Mouse (Mus musculus) ovary, adult 18-20 months (tissue): ENCODE results near the gene Slc22a18.
"Not testable (repeated sequence)": the region's sequence is repeated elsewhere in the genome, so short reads cannot be mapped to it uniquely, and the experiment has no call there.

Experiments used
- DNase-seq: peaks from one replicate; pipeline ENCODE4 v3.0.0; 2022; ENCODE audit warnings: low spot score, mixed read lengths

Slc22a18 gene

GRCm38 (mm10) chr7:143503926-143504325 is 30.4 kb downstream of the Slc22a18 start:
- DNase-seq = no peak

DNA sequence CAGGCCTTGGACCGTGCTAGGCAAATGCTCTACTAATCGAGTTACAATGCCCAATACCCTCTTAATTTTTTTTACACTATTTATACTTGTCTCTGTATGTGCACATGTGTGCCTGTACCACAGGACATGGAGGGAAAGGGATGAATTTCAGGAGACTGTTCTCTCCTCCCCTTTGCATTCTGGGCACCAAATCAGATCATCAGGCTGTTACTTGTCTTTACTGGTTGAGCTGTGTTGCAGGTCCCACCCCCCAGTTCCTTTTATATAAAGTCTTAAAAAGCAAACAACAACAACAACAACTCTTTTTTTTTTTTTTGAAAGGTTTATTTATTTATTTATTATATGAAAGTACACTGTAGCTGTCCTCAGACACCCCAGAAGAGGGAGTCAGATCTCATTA is 31.9 kb downstream of the Slc22a18 start:
- no peak for DNase-seq

- peak; percentile 25 for DNase-seq
Measured at GRCm38 (mm10) chr7:143505823-143506222, 32.3 kb downstream of the Slc22a18 start.

DNA sequence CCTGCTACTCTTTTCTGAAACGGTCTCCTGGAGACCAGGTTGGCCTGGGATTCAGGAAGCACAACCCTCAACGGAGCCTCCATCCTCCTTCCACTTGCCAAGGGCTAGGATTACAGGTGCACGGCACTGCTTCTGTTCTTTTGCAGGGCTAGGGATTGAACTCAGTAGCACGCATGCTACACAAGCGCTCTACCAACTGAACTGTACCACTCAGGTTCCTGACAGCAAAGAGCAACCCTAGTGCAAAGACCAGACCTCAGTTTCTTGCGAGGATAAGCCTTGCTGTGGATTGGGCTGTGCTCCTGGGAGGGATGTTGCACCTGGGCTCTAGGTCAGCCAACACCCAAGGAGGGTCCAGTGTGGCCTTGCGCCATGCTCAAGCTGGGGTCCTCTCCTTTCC is 32.7 kb downstream of the Slc22a18 start:
- no peak for DNase-seq

DNA sequence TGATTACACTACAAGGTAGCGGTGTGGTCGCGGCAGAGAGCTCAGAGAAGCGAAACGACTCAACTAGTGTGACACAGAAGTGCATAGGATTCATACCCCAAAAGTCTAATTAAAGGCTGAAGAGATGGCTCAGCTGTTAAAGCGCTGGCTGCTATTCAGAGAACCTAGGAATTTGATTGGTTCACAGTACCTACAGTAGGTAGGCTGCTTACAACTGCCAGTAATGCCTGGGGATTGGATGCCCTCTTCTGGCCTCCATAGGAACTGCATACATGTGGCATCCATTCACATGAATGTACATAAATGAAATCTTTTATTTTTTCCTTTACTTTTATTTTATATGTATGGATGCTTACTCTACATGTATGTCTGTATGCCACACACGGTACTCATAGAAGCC is 33.1 kb downstream of the Slc22a18 start:
- DNase-seq = no peak

DNA sequence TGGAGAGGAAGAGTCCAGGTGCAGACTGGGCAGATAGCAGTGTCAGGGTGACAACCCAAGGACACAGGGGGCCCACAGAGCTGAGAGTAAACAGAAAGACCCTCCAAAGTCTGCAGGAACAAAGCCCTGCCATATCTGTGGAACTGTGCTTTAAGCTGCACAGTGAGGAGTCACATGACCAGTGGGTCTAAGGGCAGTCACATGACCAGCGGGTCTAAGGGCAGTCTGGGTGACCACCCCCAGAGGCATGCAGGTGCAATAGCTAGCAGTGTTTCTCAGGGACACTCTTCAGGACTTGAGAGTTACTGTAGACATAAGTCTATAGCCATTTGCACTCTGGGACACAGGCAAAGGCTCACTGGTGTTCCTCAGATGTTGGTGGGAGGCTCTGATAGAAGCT is 36.0 kb downstream of the Slc22a18 start:
- no peak for DNase-seq

DNA sequence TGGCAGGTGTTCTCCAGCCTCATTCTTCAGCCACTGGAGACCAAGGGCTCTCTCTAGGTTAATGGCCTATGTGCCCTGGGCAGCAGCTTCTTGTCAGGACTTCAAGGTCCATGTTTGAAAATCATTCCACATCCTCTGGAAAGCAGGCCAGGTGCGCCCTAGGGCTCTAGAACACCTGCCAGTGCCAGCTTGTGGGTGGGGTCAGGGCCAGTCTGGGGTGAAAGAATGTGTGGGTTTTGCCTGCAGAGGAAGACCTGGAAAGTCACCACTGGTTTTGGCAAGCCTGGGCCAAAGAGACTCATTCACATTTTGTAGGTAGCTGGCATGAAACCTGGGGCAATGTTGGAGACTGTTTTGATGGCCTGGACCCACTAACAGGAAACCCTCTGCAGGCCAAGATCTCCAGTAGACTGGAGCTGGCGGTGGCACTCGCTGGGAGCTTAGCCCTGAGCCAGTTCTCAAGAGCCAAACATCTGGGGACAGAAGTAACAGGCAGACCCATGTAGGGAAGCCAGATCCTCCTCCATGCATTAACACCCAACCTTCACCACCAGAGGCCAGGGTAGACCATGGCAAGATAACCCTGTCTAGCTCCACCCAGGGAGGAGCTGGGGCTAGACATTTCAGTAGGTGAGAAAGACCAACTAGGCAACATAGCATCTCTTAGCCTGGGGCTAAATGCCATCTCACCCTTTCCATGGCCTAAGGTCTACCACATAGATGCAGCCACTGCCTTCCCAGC is 37.2 kb downstream of the Slc22a18 start:
- no peak for DNase-seq

GRCm38 (mm10) chr7:143511335-143511712 is 37.8 kb downstream of the Slc22a18 start:
- no peak for DNase-seq

DNA sequence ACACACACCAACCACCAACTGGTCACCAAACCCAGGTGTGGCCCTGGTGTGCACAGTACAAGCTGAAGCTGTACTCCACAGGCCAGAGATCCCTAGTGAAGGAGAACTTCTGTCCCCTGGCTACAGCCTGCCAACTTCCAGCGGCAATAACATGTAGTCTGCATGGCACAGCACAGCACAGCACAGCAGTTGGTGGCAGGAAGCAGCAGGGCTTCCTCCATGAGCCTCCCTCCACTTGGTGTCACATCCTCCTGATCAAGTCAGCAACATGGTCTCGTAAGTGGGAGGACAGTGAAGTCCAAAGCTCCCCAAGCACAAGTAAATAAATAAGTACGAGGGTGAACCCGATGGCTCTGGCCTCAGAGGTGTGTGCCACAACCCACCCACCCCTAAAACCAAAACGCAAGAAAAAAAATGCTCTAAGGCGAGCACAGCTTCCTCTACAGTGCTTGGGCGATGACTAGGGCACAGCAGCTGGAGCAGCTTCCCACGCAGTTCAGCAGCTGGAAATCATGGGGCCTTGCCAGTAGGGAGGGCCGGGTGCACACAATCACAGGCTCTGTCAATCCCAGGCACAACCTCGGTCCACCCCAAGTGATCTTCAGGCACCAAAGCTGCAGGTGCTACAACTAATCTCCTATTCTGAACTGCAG is 40.4 kb downstream of the Slc22a18 start:
- DNase-seq = no peak

GRCm38 (mm10) chr7:143514416-143514768 is 40.9 kb downstream of the Slc22a18 start:
- no peak for DNase-seq

DNA sequence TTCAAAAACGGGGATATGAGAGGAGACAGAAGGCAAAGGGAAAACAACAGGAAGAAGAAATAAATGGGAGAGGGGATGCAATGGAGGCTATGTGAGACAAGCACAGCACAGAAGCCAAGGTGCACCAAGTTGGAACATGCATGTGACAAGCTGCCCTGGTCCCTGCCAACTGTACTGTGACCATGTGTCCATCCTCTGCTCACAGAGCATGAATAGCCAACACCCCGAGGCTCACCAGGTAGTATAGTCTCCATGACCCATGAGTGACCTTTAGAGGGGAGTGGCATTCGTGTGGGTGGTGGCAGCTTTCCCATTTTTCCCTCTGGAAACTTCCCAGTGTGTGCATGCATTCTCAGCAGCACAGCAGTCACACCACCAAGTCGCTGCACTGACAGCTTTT is 45.8 kb downstream of the Slc22a18 start:
- no peak for DNase-seq

DNA sequence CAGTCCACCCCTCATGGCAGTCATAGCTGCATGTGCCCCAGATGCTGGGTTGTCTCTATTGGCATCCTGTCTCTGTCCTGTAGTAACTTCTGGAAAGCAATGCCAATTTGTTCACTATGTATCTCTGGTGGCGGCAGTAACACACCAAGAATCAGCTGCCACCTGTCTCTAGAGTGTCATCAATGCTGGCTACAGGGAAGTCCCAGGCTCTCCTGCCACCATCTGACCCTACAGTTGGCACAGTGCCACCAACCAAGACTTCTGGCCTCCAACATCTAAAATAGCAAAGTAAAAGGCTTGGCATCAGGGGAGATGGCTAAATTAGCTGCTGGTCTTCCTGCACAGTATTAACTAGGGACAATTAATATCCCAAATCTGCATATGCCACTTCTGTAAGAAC is 58.9 kb downstream of the Slc22a18 start:
- DNase-seq = no peak

GRCm38 (mm10) chr7:143533284-143533683 is 59.7 kb downstream of the Slc22a18 start:
- no peak for DNase-seq

GRCm38 (mm10) chr7:143536251-143536650 is 62.7 kb downstream of the Slc22a18 start:
- no peak for DNase-seq

- DNase-seq = not testable (repeated sequence)
Measured at GRCm38 (mm10) chr7:143538229-143538628, 64.7 kb downstream of the Slc22a18 start.

GRCm38 (mm10) chr7:143538671-143539070 is 65.1 kb downstream of the Slc22a18 start:
- DNase-seq = no peak

DNA sequence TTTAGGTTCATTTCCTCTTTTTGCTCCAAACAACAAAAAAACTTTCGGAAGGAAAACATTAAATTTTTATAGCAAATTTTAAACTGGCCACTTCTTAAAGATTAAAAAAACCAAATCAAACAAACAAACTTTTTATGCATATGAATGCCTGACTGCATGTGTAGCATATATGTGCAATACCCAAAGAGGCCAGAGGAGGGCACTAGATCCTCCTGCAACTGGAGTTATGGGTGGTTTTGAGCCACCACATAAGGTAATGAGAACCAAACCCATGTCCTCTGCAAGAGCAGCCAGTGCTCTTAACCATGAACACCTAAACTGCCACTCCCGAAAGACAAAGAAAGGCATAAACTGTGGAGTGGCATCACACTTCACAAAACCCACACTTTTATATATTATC is 70.8 kb downstream of the Slc22a18 start:
- no peak for DNase-seq

DNA sequence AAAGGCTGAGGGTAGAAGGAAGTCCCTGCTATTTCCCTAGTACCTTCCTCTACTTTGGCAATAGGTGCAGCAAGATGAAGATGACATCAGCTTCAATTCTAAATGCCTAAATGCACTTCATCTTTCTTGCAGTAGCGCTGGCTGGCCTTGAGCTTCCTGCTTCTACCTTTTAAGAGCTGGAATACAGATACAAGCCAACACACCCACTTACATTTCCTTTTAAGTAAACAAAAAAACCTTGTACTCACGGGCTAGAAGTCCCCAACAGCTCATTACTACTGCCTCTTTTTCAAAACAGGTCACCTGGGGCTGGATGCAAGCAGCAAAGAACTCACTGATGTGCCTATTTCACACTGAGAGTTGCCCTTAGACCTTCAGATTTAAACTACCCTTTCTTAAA is 73.0 kb downstream of the Slc22a18 start:
- DNase-seq = no peak

- DNase-seq = no peak
Measured at GRCm38 (mm10) chr7:143548231-143548961, 74.9 kb downstream of the Slc22a18 start.
